Mouse (Mus musculus) ovary, adult 10 weeks (tissue): ENCODE data around the gene Olfr698. TPM values are rescaled to one million over a fixed set of nuclear protein-coding genes. Genes with fewer than 3 reads are reported as not detected.

ENCODE experiments used
- polyA plus RNA-seq: library from polyadenylated mRNA; stranded (reverse); fragments of 350-450 nt; fragmentation: Illumina TruSeq; extraction: RNeasy Lipid Tissue Mini Kit (QIAGEN cat#74804); gene quantifications from one replicate; pipeline ENCODE4 v1.2.3, GENCODE M21; 2014

Gene Olfr698
- polyA plus RNA-seq: not detected

DNA sequence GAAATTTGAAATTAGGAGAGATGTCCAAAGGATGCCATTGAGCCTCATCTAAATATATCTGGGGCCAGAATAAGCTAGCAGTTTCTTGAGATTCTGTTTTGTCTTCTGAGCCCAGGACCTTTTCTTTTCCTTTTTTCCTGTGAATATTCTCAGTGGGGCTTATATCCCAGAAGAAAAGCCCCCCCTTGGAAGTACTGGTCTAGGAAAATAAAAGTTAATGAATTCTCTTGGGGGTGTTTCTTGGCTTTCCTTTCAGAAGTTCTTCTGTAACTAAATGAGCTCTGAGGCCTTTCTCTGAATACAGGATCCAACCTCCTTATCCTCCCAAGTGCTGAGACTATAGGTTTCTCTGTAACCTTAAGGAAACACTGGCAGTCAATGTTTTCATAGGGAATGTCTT lies at the start of gene Olfr698:
Gene Olfr698, minus strand, starts transcription at position 101 of the 400 bp plus-strand sequence.

GRCm38 (mm10) chr7:106793098-106793497 lies 37.9 kb upstream of the Olfr698 start, which contains the start of gene Olfr699:
Olfr699 (minus strand) TSS chr7:106793198.

GRCm38 (mm10) chr7:106742343-106742742 lies 12.9 kb downstream of the Olfr698 start, which contains the start of gene Olfr697:
Olfr697 (minus strand) TSS chr7:106742443.

GRCm38 (mm10) chr7:106716296-106716695 lies 38.9 kb downstream of the Olfr698 start, which contains the start of gene Olfr695:
Olfr695 (minus strand) TSS chr7:106716396.

Other genes starting within 250 kb of the Olfr698 start
- not detected for gene Olfr693, start 74.8 kb downstream of the Olfr698 start, polyA plus RNA-seq
- gene Olfr694, start 63.6 kb downstream of the Olfr698 start, polyA plus RNA-seq: not detected
- gene Olfr695, start 39.0 kb downstream of the Olfr698 start, polyA plus RNA-seq: not detected
- gene Olfr697, start 13.0 kb downstream of the Olfr698 start, polyA plus RNA-seq: not detected
- not detected for gene Olfr699, start 37.8 kb upstream of the Olfr698 start, polyA plus RNA-seq
- not detected for gene Olfr700, start 53.4 kb upstream of the Olfr698 start, polyA plus RNA-seq
- 0.14 TPM for gene Olfr701, start 58.7 kb upstream of the Olfr698 start, polyA plus RNA-seq
- gene Olfr702, start 78.5 kb upstream of the Olfr698 start, polyA plus RNA-seq: not detected
- gene Olfr703, start 88.0 kb upstream of the Olfr698 start, polyA plus RNA-seq: not detected
- gene Olfr704, start 107.8 kb upstream of the Olfr698 start, polyA plus RNA-seq: not detected
- gene Olfr705, start 121.5 kb upstream of the Olfr698 start, polyA plus RNA-seq: not detected
- not detected for gene Olfr706, start 132.8 kb upstream of the Olfr698 start, polyA plus RNA-seq
- gene Olfr707, start 145.8 kb upstream of the Olfr698 start, polyA plus RNA-seq: not detected
- gene Olfr1532-ps1, start 152.6 kb upstream of the Olfr698 start, polyA plus RNA-seq: not detected
- not detected for gene Olfr709-ps1, start 176.8 kb upstream of the Olfr698 start, polyA plus RNA-seq
- gene Olfr710, start 192.9 kb upstream of the Olfr698 start, polyA plus RNA-seq: not detected
- not detected for gene Olfr6, start 208.5 kb upstream of the Olfr698 start, polyA plus RNA-seq
- gene Olfr711, start 220.1 kb upstream of the Olfr698 start, polyA plus RNA-seq: not detected